12 mouse cellular contexts compared by ENCODE assay signal in the genomic region with DNA sequence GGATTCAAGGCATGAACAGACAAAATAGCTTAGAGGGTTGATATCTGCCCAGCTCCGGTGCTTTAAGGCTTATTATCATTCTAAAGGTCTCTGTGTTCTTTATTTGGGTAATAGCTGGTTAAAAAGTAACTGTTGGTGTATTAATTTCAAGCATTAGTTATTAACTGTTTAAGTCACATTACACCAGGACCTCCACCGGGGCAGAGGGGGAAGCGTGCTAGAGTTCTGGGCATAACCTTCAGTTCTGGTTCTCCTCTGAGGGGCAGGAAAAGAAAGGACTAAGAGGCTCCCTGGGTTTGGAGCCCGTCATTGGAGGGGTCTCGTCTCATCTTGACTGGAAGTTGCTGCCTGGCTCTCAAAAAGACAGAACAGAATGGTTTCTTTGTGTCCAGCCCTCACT.
"Had no signal": no experiment of that assay in that cellular context is flagged by ENCODE, and none has a peak within 500 bp of the region (broad histone marks: within the 10 kb centered on the region; RNA-seq: fewer than 3 reads in every experiment).

No protein-coding gene starts in this region.

- H3K4me2 ChIP-seq: intestine, embryonic 15.5 days; liver, embryonic 11.5 days; liver, embryonic 15.5 days; midbrain, embryonic 15.5 days; neural tube, embryonic 13.5 days had no signal

- H3K36me3 ChIP-seq: intestine, embryonic 15.5 days; liver, embryonic 15.5 days had no signal

- H3K4me3 ChIP-seq: intestine, embryonic 15.5 days; left cerebral cortex, adult 2 months; limb, embryonic 10.5 days; liver, embryonic 15.5 days; midbrain, embryonic 10.5 days; midbrain, embryonic 15.5 days; neural tube, embryonic 13.5 days had no signal

- H3K27me3 ChIP-seq: intestine, embryonic 15.5 days; liver, embryonic 15.5 days; midbrain, embryonic 15.5 days; neural tube, embryonic 13.5 days had no signal

- H3K27ac ChIP-seq: intestine, embryonic 15.5 days; left cerebral cortex, adult 2 months; limb, embryonic 10.5 days; liver, embryonic 15.5 days; midbrain, embryonic 10.5 days; midbrain, embryonic 15.5 days; neural tube, embryonic 13.5 days; stomach, postnatal 0 days had no signal

- H3K9ac ChIP-seq: intestine, embryonic 15.5 days; liver, embryonic 15.5 days; midbrain, embryonic 15.5 days; neural tube, embryonic 13.5 days had no signal

- H3K4me1 ChIP-seq: intestine, embryonic 15.5 days; limb, embryonic 10.5 days; liver, embryonic 15.5 days; midbrain, embryonic 10.5 days; midbrain, embryonic 15.5 days; neural tube, embryonic 13.5 days had no signal

- DNase-seq: lung, adult 2 months; right cerebral cortex, postnatal 14 days; thymus, postnatal 4 days had no signal

- H3K9me3 ChIP-seq: intestine, embryonic 15.5 days; limb, embryonic 10.5 days; liver, embryonic 15.5 days; midbrain, embryonic 10.5 days; midbrain, embryonic 15.5 days; neural tube, embryonic 13.5 days had no signal
